Mouse (Mus musculus) ES-E14 (cell line): ENCODE measurements around the gene Nlrp1b. TPM values are rescaled to one million over a fixed set of nuclear protein-coding genes. Genes with fewer than 3 reads are reported as not detected.

Source experiments
- DNase-seq: peaks from one replicate; pipeline ENCODE4 v3.0.0-alpha.2; 2013; ENCODE audit warnings: low read depth, low spot score
- H3K27ac ChIP-seq: 2 replicates; pipeline ENCODE4 v1.5.1; 2012; ENCODE audit warnings: low read depth, mild to moderate bottlenecking, low read length, moderate library complexity, mixed read lengths; ENCODE audit not compliant: poor library complexity, insufficient read depth, severe bottlenecking
- H3K36me3 ChIP-seq: 2 replicates; pipeline ENCODE4 v1.6.1; 2012; ENCODE audit warnings: mild to moderate bottlenecking, low read length, moderate library complexity, mixed read lengths; ENCODE audit not compliant: control insufficient read depth, poor library complexity, insufficient read depth, severe bottlenecking
- H3K4me1 ChIP-seq, 2 experiments: fragments of 150-350 bp in 1 of 2; sonication (generic) in 1 of 2; 2 replicates each; pipeline ENCODE4 v1.6.1; 2012; ENCODE audit warnings: low read length in 2 of 2, mild to moderate bottlenecking in 1 of 2, mixed read lengths in 1 of 2; ENCODE audit not compliant: control insufficient read depth in 2 of 2, insufficient read depth in 2 of 2, poor library complexity in 1 of 2
- H3K4me3 ChIP-seq, 2 experiments: fragments of 150-350 bp in 1 of 2; sonication (generic) in 1 of 2; 2 replicates each; pipeline ENCODE4 v1.5.1; 2012; ENCODE audit warnings: low read length in 2 of 2, low read depth in 1 of 2, mild to moderate bottlenecking in 1 of 2, mixed read lengths in 1 of 2; ENCODE audit not compliant: insufficient read depth in 1 of 2, poor library complexity in 1 of 2, severe bottlenecking in 1 of 2
- H3K9ac ChIP-seq: 2 replicates; pipeline ENCODE4 v1.6.1; 2012; ENCODE audit warnings: low read depth, mild to moderate bottlenecking, low read length, mixed read lengths; ENCODE audit not compliant: poor library complexity, insufficient read depth, severe bottlenecking
- H3K9me3 ChIP-seq: fragments of 150-350 bp; sonication (generic); 2 replicates; pipeline ENCODE4 v1.6.1; 2012; ENCODE audit warnings: low read depth, mild to moderate bottlenecking, low read length; ENCODE audit not compliant: control insufficient read depth, insufficient read depth
- CHD2 ChIP-seq: IDR thresholded peaks from 2 replicates; pipeline ENCODE4 v1.6.1; 2014; ENCODE audit warnings: mild to moderate bottlenecking, low read depth, low read length, inconsistent platforms
- HCFC1 ChIP-seq: IDR thresholded peaks from 2 replicates; pipeline ENCODE4 v1.6.1; 2012; ENCODE audit warnings: low read length, inconsistent platforms, borderline replicate concordance; ENCODE audit not compliant: insufficient read depth
- ZNF384 ChIP-seq: IDR thresholded peaks from 2 replicates; pipeline ENCODE4 v1.6.1; 2012; ENCODE audit warnings: low read depth, low read length, inconsistent platforms
- in situ Hi-C, 2 experiments: fragments of 600-800 bp; cut with MboI; formaldehyde crosslinking; loops; one replicate each; pipeline ENCODE4 v1.15.1; 2025; ENCODE audit warnings: low sequenced_read_pairs in 2 of 2, inconsistent platforms in 1 of 2; ENCODE audit not compliant: unreplicated experiment in 2 of 2
- total RNA-seq: library from RNA; depleted of rRNA; stranded (reverse); fragments of 300-350 nt; gene quantifications from 2 replicates; pipeline ENCODE4 v1.2.3, GENCODE M21; 2012; rRNA removed

The Nlrp1b gene
- total RNA-seq, 1 experiment = not detected

GRCm38 (mm10) chr11:71103931-71104330 is 126.6 kb downstream of the Nlrp1b start:
- Histone ChIP-seq H3K27ac (no peak overlapping the region), H3K4me3 (no peak overlapping the region), H3K9me3 (no peaks in the 10 kb centered on the region), H3K4me1 (no peaks in the 10 kb centered on the region), H3K36me3 (no peaks in the 10 kb centered on the region), H3K9ac (no peak overlapping the region)
- DNase-seq = no peak
- in situ Hi-C loops = loop anchor here (25.0 kb wide), 1 partner anchor 158 kb away; no protein-coding TSS in a partner anchor
- TF ChIP-seq ZNF384 (no peak), CHD2 (no peak), HCFC1 (no peak)

Other genes with a start within 250 kb of the Nlrp1b start
- gene C1qbp, start 247.7 kb downstream of the Nlrp1b start, total RNA-seq = 97.4 and 139 TPM in 2 replicates
- 29.9 and 32.7 TPM in 2 replicates for gene Dhx33, start 226.3 kb downstream of the Nlrp1b start, total RNA-seq
- 17.5 and 27.0 TPM in 2 replicates for gene Mis12, start 211.1 kb downstream of the Nlrp1b start, total RNA-seq
- 44.2 and 45.1 TPM in 2 replicates for gene Derl2, start 210.9 kb downstream of the Nlrp1b start, total RNA-seq
- 2.3 and 4.2 TPM in 2 replicates for gene 6330403K07Rik, start 197.2 kb downstream of the Nlrp1b start, total RNA-seq
- not detected in 2 replicates for gene Nlrp1a, start 86.0 kb downstream of the Nlrp1b start, total RNA-seq